Mouse (Mus musculus): ENCODE measurements at regions not wholly inside any gene's neighbourhood (a gene's known extent, or its start where the extent isn't known, plus 50 kb on each side); places are given as distances from the start of the nearest gene placed in this dataset.

- H3K9me3 ChIP-seq (replicated peaks), result no peaks in the 10 kb centered on the region
- no peak for TF ChIP-seq POLR2AphosphoS5 (IDR thresholded peaks at IDR 0.05; ENCODE audit: insufficient replicate concordance, low read depth, low read length)
- no peaks in the 10 kb centered on the region for H3K36me3 ChIP-seq (replicated peaks)
- DNase-seq (ENCODE audit: low spot score) (no peak), ATAC-seq (ENCODE audit: extremely low read depth, insufficient number of reproducible peaks, low FRiP score, poor library complexity, severe bottlenecking) (no peak)
- no peak overlapping the region for H3K4me3 ChIP-seq (ENCODE audit: low read depth, low read length)
- H3K4me1 ChIP-seq (ENCODE audit: insufficient read depth, low read depth, low read length), result no peaks in the 10 kb centered on the region
- peaks cover 13% of the 10 kb centered on the region for H3K27me3 ChIP-seq (ENCODE audit: insufficient read depth, low read length)
Measured at GRCm38 (mm10) chr15:102776218-102776850, 54.4 kb upstream of the Calcoco1 start.

GRCm38 (mm10) chr15:102780626-102781025 is 58.6 kb upstream of the Calcoco1 start:
- Histone ChIP-seq H3K27me3 (ENCODE audit: insufficient read depth, low read length) (peaks cover 18% of the 10 kb centered on the region), H3K36me3 (replicated peaks) (no peaks in the 10 kb centered on the region), H3K4me1 (ENCODE audit: insufficient read depth, low read depth, low read length) (no peaks in the 10 kb centered on the region), H3K9me3 (replicated peaks) (no peaks in the 10 kb centered on the region), H3K4me3 (ENCODE audit: low read depth, low read length) (no peak overlapping the region)
- DNase-seq (ENCODE audit: low spot score) (no peak), ATAC-seq (ENCODE audit: extremely low read depth, insufficient number of reproducible peaks, low FRiP score, poor library complexity, severe bottlenecking) (no peak)
- no peak for TF ChIP-seq GATA1 (IDR thresholded peaks at IDR 0.05; ENCODE audit: borderline replicate concordance, low read length)
- TF ChIP-seq GATA2 (IDR thresholded peaks at IDR 0.05; ENCODE audit: borderline replicate concordance, low read depth, low read length), result no peak
- no peak for TF ChIP-seq CTCF (IDR thresholded peaks at IDR 0.05; ENCODE audit: low read depth, low read length)
- no peak for TF ChIP-seq POLR2AphosphoS5 (IDR thresholded peaks at IDR 0.05; ENCODE audit: insufficient replicate concordance, low read depth, low read length)
- no peak for TF ChIP-seq TAL1 (conservative IDR thresholded peaks at IDR 0.05; ENCODE audit: low read depth, low read length)

GRCm38 (mm10) chr15:102782988-102783799 is 61.2 kb upstream of the Calcoco1 start:
- Histone ChIP-seq H3K36me3 (replicated peaks) (no peaks in the 10 kb centered on the region), H3K4me3 (ENCODE audit: low read depth, low read length) (no peak overlapping the region), H3K9me3 (replicated peaks) (no peaks in the 10 kb centered on the region), H3K4me1 (ENCODE audit: insufficient read depth, low read depth, low read length) (no peaks in the 10 kb centered on the region), H3K27me3 (ENCODE audit: insufficient read depth, low read length) (peaks cover 21% of the 10 kb centered on the region)
- ATAC-seq (ENCODE audit: extremely low read depth, insufficient number of reproducible peaks, low FRiP score, poor library complexity, severe bottlenecking), result no peak
- no peak for DNase-seq (ENCODE audit: low spot score)
- no peak for TF ChIP-seq CTCF (IDR thresholded peaks at IDR 0.05; ENCODE audit: low read depth, low read length)
- TF ChIP-seq POLR2AphosphoS5 (IDR thresholded peaks at IDR 0.05; ENCODE audit: insufficient replicate concordance, low read depth, low read length), result no peak
- TF ChIP-seq GATA1 (IDR thresholded peaks at IDR 0.05; ENCODE audit: borderline replicate concordance, low read length), result no peak
- TF ChIP-seq GATA2 (IDR thresholded peaks at IDR 0.05; ENCODE audit: borderline replicate concordance, low read depth, low read length), result no peak
- TF ChIP-seq TAL1 (conservative IDR thresholded peaks at IDR 0.05; ENCODE audit: low read depth, low read length), result no peak

- TF ChIP-seq CTCF (IDR thresholded peaks at IDR 0.05; ENCODE audit: low read depth, low read length) (peak; percentile 79), POLR2AphosphoS5 (IDR thresholded peaks at IDR 0.05; ENCODE audit: insufficient replicate concordance, low read depth, low read length) (no peak)
- Histone ChIP-seq H3K27me3 (ENCODE audit: insufficient read depth, low read length) (peaks cover 16% of the 10 kb centered on the region), H3K9me3 (replicated peaks) (no peaks in the 10 kb centered on the region), H3K36me3 (replicated peaks) (no peaks in the 10 kb centered on the region), H3K4me1 (ENCODE audit: insufficient read depth, low read depth, low read length) (no peaks in the 10 kb centered on the region), H3K4me3 (ENCODE audit: low read depth, low read length) (no peak overlapping the region)
- ATAC-seq (ENCODE audit: extremely low read depth, insufficient number of reproducible peaks, low FRiP score, poor library complexity, severe bottlenecking), result no peak
- peak; percentile 8 for DNase-seq (ENCODE audit: low spot score)
Measured at GRCm38 (mm10) chr15:102785055-102785820, 63.3 kb upstream of the Calcoco1 start.

GRCm38 (mm10) chr15:102788846-102789518 is 67.0 kb upstream of the Calcoco1 start:
- no peaks in the 10 kb centered on the region for H3K4me1 ChIP-seq (ENCODE audit: insufficient read depth, low read depth, low read length)
- DNase-seq (ENCODE audit: low spot score), result no peak
- peaks cover 15% of the 10 kb centered on the region; the same call in 1 of the 2 replicates for H3K27me3 ChIP-seq (ENCODE audit: insufficient read depth, low read length)
- ATAC-seq (ENCODE audit: extremely low read depth, insufficient number of reproducible peaks, low FRiP score, poor library complexity, severe bottlenecking), result no peak
- H3K36me3 ChIP-seq (replicated peaks), result no peaks in the 10 kb centered on the region
- no peak overlapping the region for H3K4me3 ChIP-seq (ENCODE audit: low read depth, low read length)
- H3K9me3 ChIP-seq (replicated peaks), result no peaks in the 10 kb centered on the region
- TF ChIP-seq GATA2 (IDR thresholded peaks at IDR 0.05; ENCODE audit: borderline replicate concordance, low read depth, low read length) (no peak), GATA1 (IDR thresholded peaks at IDR 0.05; ENCODE audit: borderline replicate concordance, low read length) (no peak), CTCF (IDR thresholded peaks at IDR 0.05; ENCODE audit: low read depth, low read length) (no peak), TAL1 (conservative IDR thresholded peaks at IDR 0.05; ENCODE audit: low read depth, low read length) (no peak), POLR2AphosphoS5 (IDR thresholded peaks at IDR 0.05; ENCODE audit: insufficient replicate concordance, low read depth, low read length) (no peak)
